Mouse (Mus musculus): ENCODE measurements around the gene Hoxa9. TPM values are rescaled to one million over a fixed set of nuclear protein-coding genes. Genes with fewer than 3 reads are reported as not detected.

Hoxa9 gene
- total RNA-seq, 1 experiment from 2014 or later: 122 TPM

GRCm38 (mm10) chr6:52248638-52249414, 17.9 kb upstream of the Hoxa9 start:
- no peak for ATAC-seq (replicated peaks in 1 of 2; ENCODE audit: insufficient read depth in 1 of 2, low FRiP score in 2 of 2, low TSS enrichment in 1 of 2, low read depth in 1 of 2, poor library complexity in 2 of 2, severe bottlenecking in 2 of 2)

- no peak for ATAC-seq (replicated peaks in 1 of 2; ENCODE audit: insufficient read depth in 1 of 2, low FRiP score in 2 of 2, low TSS enrichment in 1 of 2, low read depth in 1 of 2, poor library complexity in 2 of 2, severe bottlenecking in 2 of 2)
Measured at GRCm38 (mm10) chr6:52247766-52248637, 17.1 kb upstream of the Hoxa9 start.

- ATAC-seq (replicated peaks in 1 of 2; ENCODE audit: insufficient read depth in 1 of 2, low FRiP score in 2 of 2, low TSS enrichment in 1 of 2, low read depth in 1 of 2, poor library complexity in 2 of 2, severe bottlenecking in 2 of 2): no peak
Measured at GRCm38 (mm10) chr6:52246916-52247315, 16.0 kb upstream of the Hoxa9 start.

GRCm38 (mm10) chr6:52246403-52246803, 15.5 kb upstream of the Hoxa9 start:
- ATAC-seq (replicated peaks in 1 of 2; ENCODE audit: insufficient read depth in 1 of 2, low FRiP score in 2 of 2, low TSS enrichment in 1 of 2, low read depth in 1 of 2, poor library complexity in 2 of 2, severe bottlenecking in 2 of 2): peak; percentile 62; a peak in 3 of 4 replicates

- no peak for ATAC-seq (replicated peaks in 1 of 2; ENCODE audit: insufficient read depth in 1 of 2, low FRiP score in 2 of 2, low TSS enrichment in 1 of 2, low read depth in 1 of 2, poor library complexity in 2 of 2, severe bottlenecking in 2 of 2)
Measured at GRCm38 (mm10) chr6:52245757-52246142, 14.9 kb upstream of the Hoxa9 start, which contains the start of gene Hoxa11. Gene Hoxa11 (minus strand): TSS chr6:52245810.

GRCm38 (mm10) chr6:52245040-52245756, 14.3 kb upstream of the Hoxa9 start:
- no peak for ATAC-seq (replicated peaks in 1 of 2; ENCODE audit: insufficient read depth in 1 of 2, low FRiP score in 2 of 2, low TSS enrichment in 1 of 2, low read depth in 1 of 2, poor library complexity in 2 of 2, severe bottlenecking in 2 of 2)

- ATAC-seq (replicated peaks in 1 of 2; ENCODE audit: insufficient read depth in 1 of 2, low FRiP score in 2 of 2, low TSS enrichment in 1 of 2, low read depth in 1 of 2, poor library complexity in 2 of 2, severe bottlenecking in 2 of 2): no peak
Measured at GRCm38 (mm10) chr6:52244471-52245039, 13.7 kb upstream of the Hoxa9 start.

GRCm38 (mm10) chr6:52243681-52244121, 12.8 kb upstream of the Hoxa9 start:
- no peak for ATAC-seq (replicated peaks in 1 of 2; ENCODE audit: insufficient read depth in 1 of 2, low FRiP score in 2 of 2, low TSS enrichment in 1 of 2, low read depth in 1 of 2, poor library complexity in 2 of 2, severe bottlenecking in 2 of 2)

- no peak for ATAC-seq (replicated peaks in 1 of 2; ENCODE audit: insufficient read depth in 1 of 2, low FRiP score in 2 of 2, low TSS enrichment in 1 of 2, low read depth in 1 of 2, poor library complexity in 2 of 2, severe bottlenecking in 2 of 2)
Measured at GRCm38 (mm10) chr6:52242801-52243332, 12.0 kb upstream of the Hoxa9 start.

GRCm38 (mm10) chr6:52241001-52241621, 10.2 kb upstream of the Hoxa9 start:
- ATAC-seq (replicated peaks in 1 of 2; ENCODE audit: insufficient read depth in 1 of 2, low FRiP score in 2 of 2, low TSS enrichment in 1 of 2, low read depth in 1 of 2, poor library complexity in 2 of 2, severe bottlenecking in 2 of 2): no peak

GRCm38 (mm10) chr6:52240389-52241000, 9.6 kb upstream of the Hoxa9 start, which contains the start of gene Hoxa10:
Gene Hoxa10 (minus strand): TSS chr6:52240854.
- ATAC-seq (replicated peaks in 1 of 2; ENCODE audit: insufficient read depth in 1 of 2, low FRiP score in 2 of 2, low TSS enrichment in 1 of 2, low read depth in 1 of 2, poor library complexity in 2 of 2, severe bottlenecking in 2 of 2): peak; percentile 84 to 93

GRCm38 (mm10) chr6:52239625-52240388, 8.9 kb upstream of the Hoxa9 start:
- ATAC-seq (replicated peaks in 1 of 2; ENCODE audit: insufficient read depth in 1 of 2, low FRiP score in 2 of 2, low TSS enrichment in 1 of 2, low read depth in 1 of 2, poor library complexity in 2 of 2, severe bottlenecking in 2 of 2): no peak

- ATAC-seq (replicated peaks in 1 of 2; ENCODE audit: insufficient read depth in 1 of 2, low FRiP score in 2 of 2, low TSS enrichment in 1 of 2, low read depth in 1 of 2, poor library complexity in 2 of 2, severe bottlenecking in 2 of 2): no peak
Measured at GRCm38 (mm10) chr6:52238976-52239375, 8.1 kb upstream of the Hoxa9 start.

- ATAC-seq (replicated peaks in 1 of 2; ENCODE audit: insufficient read depth in 1 of 2, low FRiP score in 2 of 2, low TSS enrichment in 1 of 2, low read depth in 1 of 2, poor library complexity in 2 of 2, severe bottlenecking in 2 of 2): no peak
Measured at GRCm38 (mm10) chr6:52238155-52238545, 7.3 kb upstream of the Hoxa9 start.

GRCm38 (mm10) chr6:52237346-52238154, 6.7 kb upstream of the Hoxa9 start:
- ATAC-seq (replicated peaks in 1 of 2; ENCODE audit: insufficient read depth in 1 of 2, low FRiP score in 2 of 2, low TSS enrichment in 1 of 2, low read depth in 1 of 2, poor library complexity in 2 of 2, severe bottlenecking in 2 of 2): no peak
